ENCODE assay signal across 19 mouse cellular contexts in the genomic region with DNA sequence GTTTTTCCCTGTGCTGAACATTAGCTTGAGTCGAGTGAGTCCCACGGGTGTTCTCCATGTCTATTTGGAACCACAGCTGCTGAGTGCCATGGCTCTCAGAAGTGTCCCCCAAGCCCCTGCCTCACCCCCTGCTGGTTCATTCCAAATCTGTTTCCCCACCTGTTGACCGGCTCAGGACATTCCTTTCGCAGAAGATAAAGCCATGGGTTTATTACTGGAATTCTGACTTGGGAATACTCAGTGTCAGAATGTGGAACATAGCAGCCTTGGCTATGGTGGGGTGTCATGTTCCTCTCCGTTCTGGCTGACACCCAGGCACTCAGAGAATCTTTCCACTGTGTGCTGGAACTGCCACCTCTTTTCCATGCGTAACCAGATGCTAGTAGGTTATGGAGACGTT.
DNase-seq lines count a peak whose midpoint lies in the region; ATAC-seq and TF ChIP-seq lines count a peak whose summit lies in the region.
"Had no signal": no experiment of that assay in that cellular context is flagged by ENCODE, and none has a peak within 500 bp of the region (broad histone marks: within the 10 kb centered on the region; RNA-seq: fewer than 3 reads in every experiment).

No protein-coding gene starts in this region.

- no peaks in the 10 kb centered on the region for H3K4me1 ChIP-seq in lung, embryonic 16.5 days (replicated peaks; ENCODE audit: control insufficient read depth, insufficient read depth, low read length)
- H3K4me1 ChIP-seq in heart, embryonic 15.5 days (replicated peaks): peaks cover 9% of the 10 kb centered on the region
- peaks cover 12% of the 10 kb centered on the region for H3K4me1 ChIP-seq in limb, embryonic 15.5 days
- no peaks in the 10 kb centered on the region for H3K4me1 ChIP-seq in midbrain, embryonic 16.5 days (ENCODE audit: control insufficient read depth, insufficient read depth, low read length)
- H3K4me1 ChIP-seq: forebrain, embryonic 13.5 days; liver, embryonic 12.5 days; midbrain, embryonic 15.5 days; neural tube, embryonic 12.5 days had no signal

- H3K4me3 ChIP-seq in lung, embryonic 16.5 days (ENCODE audit: low read length): no peak overlapping the region
- H3K4me3 ChIP-seq in gastrocnemius, adult 2 months: no peak overlapping the region
- H3K4me3 ChIP-seq in heart, embryonic 15.5 days: no peak overlapping the region
- no peak overlapping the region for H3K4me3 ChIP-seq in limb, embryonic 15.5 days
- no peak overlapping the region for H3K4me3 ChIP-seq in midbrain, embryonic 16.5 days (ENCODE audit: low read depth, low read length)
- H3K4me3 ChIP-seq: embryonic facial prominence, embryonic 13.5 days; forebrain, embryonic 13.5 days; left cerebral cortex, adult 2 months; liver, embryonic 12.5 days; midbrain, embryonic 15.5 days; neural tube, embryonic 12.5 days had no signal

- intact Hi-C loops in gastrocnemius, adult 2 months (cut with DNase I): no loop called here

- H3K27me3 ChIP-seq in lung, embryonic 16.5 days (ENCODE audit: control insufficient read depth, insufficient read depth, low read depth, low read length): no peaks in the 10 kb centered on the region
- H3K27me3 ChIP-seq in heart, embryonic 15.5 days: no peaks in the 10 kb centered on the region
- no peaks in the 10 kb centered on the region for H3K27me3 ChIP-seq in limb, embryonic 15.5 days
- no peaks in the 10 kb centered on the region for H3K27me3 ChIP-seq in midbrain, embryonic 16.5 days (ENCODE audit: control insufficient read depth, insufficient read depth, low read depth, low read length)
- H3K27me3 ChIP-seq: embryonic facial prominence, embryonic 13.5 days; forebrain, embryonic 13.5 days; liver, embryonic 12.5 days; midbrain, embryonic 15.5 days; neural tube, embryonic 12.5 days had no signal

- no peaks in the 10 kb centered on the region for H3K36me3 ChIP-seq in lung, embryonic 16.5 days (ENCODE audit: control insufficient read depth, insufficient read depth, low read length)
- no peaks in the 10 kb centered on the region for H3K36me3 ChIP-seq in heart, embryonic 15.5 days
- H3K36me3 ChIP-seq in limb, embryonic 15.5 days: no peaks in the 10 kb centered on the region
- no peaks in the 10 kb centered on the region for H3K36me3 ChIP-seq in midbrain, embryonic 16.5 days (ENCODE audit: control insufficient read depth, insufficient read depth, low read length)
- H3K36me3 ChIP-seq: embryonic facial prominence, embryonic 13.5 days; G1E; liver, embryonic 12.5 days; midbrain, embryonic 15.5 days; neural tube, embryonic 12.5 days had no signal

- no peaks in the 10 kb centered on the region for H3K9me3 ChIP-seq in lung, embryonic 16.5 days (ENCODE audit: control insufficient read depth, low read length)
- H3K9me3 ChIP-seq in heart, embryonic 15.5 days (replicated peaks): no peaks in the 10 kb centered on the region
- no peaks in the 10 kb centered on the region for H3K9me3 ChIP-seq in limb, embryonic 15.5 days
- no peaks in the 10 kb centered on the region for H3K9me3 ChIP-seq in midbrain, embryonic 16.5 days (replicated peaks; ENCODE audit: control insufficient read depth, low read length, poor library complexity, severe bottlenecking)
- H3K9me3 ChIP-seq: embryonic facial prominence, embryonic 13.5 days; forebrain, embryonic 13.5 days; liver, embryonic 12.5 days; midbrain, embryonic 15.5 days; neural tube, embryonic 12.5 days had no signal

- ATAC-seq in lung, embryonic 16.5 days (ENCODE audit: low read depth): peak; percentile 41; the same call in 1 of the 2 replicates
- peak; percentile 50; the same call in 1 of the 2 replicates for ATAC-seq in heart, embryonic 15.5 days (replicated peaks; ENCODE audit: insufficient number of reproducible peaks, insufficient read depth, low FRiP score, low read depth)
- peak; percentile 92 for ATAC-seq in limb, embryonic 15.5 days (ENCODE audit: insufficient number of reproducible peaks, low FRiP score, low TSS enrichment, low read depth)
- ATAC-seq in midbrain, embryonic 16.5 days: no peak
- ATAC-seq: forebrain, embryonic 13.5 days; liver, embryonic 12.5 days; midbrain, embryonic 15.5 days had no signal

- WGBS in lung, embryonic 16.5 days: 57% methylated on average over 7 of the region's 7 CpGs
- WGBS in heart, embryonic 15.5 days: 37% methylated on average over 7 of the region's 7 CpGs
- WGBS in limb, embryonic 15.5 days: 34% methylated on average over 7 of the region's 7 CpGs
- 75% methylated on average over 7 of the region's 7 CpGs for WGBS in midbrain, embryonic 16.5 days

- no peak for TF ChIP-seq CTCF in gastrocnemius, adult 2 months (IDR thresholded peaks at IDR 0.05)

- no peak for DNase-seq in lung, postnatal 25 days (ENCODE audit: low spot score)
- peak; percentile 64 for DNase-seq in gastrocnemius, adult 2 months
- no peak for DNase-seq in adrenal gland, postnatal 36 days
- DNase-seq in adrenal gland, adult (ENCODE audit: inconsistent age in 2 of 2, low spot score in 1 of 2): no peak
- DNase-seq: adrenal gland, postnatal 25 days; cerebellum, postnatal 25 days; kidney, adult 2 months had no signal

- H3K27ac ChIP-seq in lung, embryonic 16.5 days (ENCODE audit: low read length): no peak overlapping the region
- H3K27ac ChIP-seq in gastrocnemius, adult 2 months: peak overlapping the region; percentile 43
- H3K27ac ChIP-seq in heart, embryonic 15.5 days: peak overlapping the region; percentile 5; the same call in 1 of the 2 replicates
- peak overlapping the region; percentile 71 for H3K27ac ChIP-seq in limb, embryonic 15.5 days
- H3K27ac ChIP-seq in midbrain, embryonic 16.5 days (ENCODE audit: low read length): no peak overlapping the region
- H3K27ac ChIP-seq: embryonic facial prominence, embryonic 13.5 days; forebrain, embryonic 13.5 days; hindbrain, embryonic 14.5 days; left cerebral cortex, adult 2 months; liver, embryonic 12.5 days; midbrain, embryonic 15.5 days; neural tube, embryonic 12.5 days had no signal

- H3K4me2 ChIP-seq in lung, embryonic 16.5 days (ENCODE audit: low read depth, low read length): no peak overlapping the region
- H3K4me2 ChIP-seq in heart, embryonic 15.5 days: no peak overlapping the region
- H3K4me2 ChIP-seq in limb, embryonic 15.5 days: no peak overlapping the region
- no peak overlapping the region for H3K4me2 ChIP-seq in midbrain, embryonic 16.5 days (ENCODE audit: low read length)
- H3K4me2 ChIP-seq: embryonic facial prominence, embryonic 13.5 days; forebrain, embryonic 13.5 days; hindbrain, embryonic 14.5 days; liver, embryonic 12.5 days; midbrain, embryonic 15.5 days; neural tube, embryonic 12.5 days had no signal

- H3K9ac ChIP-seq in lung, embryonic 16.5 days (ENCODE audit: low read length): no peak overlapping the region
- H3K9ac ChIP-seq in heart, embryonic 15.5 days: no peak overlapping the region
- no peak overlapping the region for H3K9ac ChIP-seq in limb, embryonic 15.5 days
- no peak overlapping the region for H3K9ac ChIP-seq in midbrain, embryonic 16.5 days (ENCODE audit: low read depth, low read length)
- H3K9ac ChIP-seq: embryonic facial prominence, embryonic 13.5 days; forebrain, embryonic 13.5 days; hindbrain, embryonic 14.5 days; liver, embryonic 12.5 days; midbrain, embryonic 15.5 days; neural tube, embryonic 12.5 days had no signal

Comparison
In these comparisons a context has a peak if more than half of its experiments do, and no peak if none do; other contexts are left out.
1. H3K27ac ChIP-seq: peak in gastrocnemius, adult 2 months (single experiment), heart, embryonic 15.5 days (single experiment) and limb, embryonic 15.5 days (single experiment); none in lung, embryonic 16.5 days (single experiment) and midbrain, embryonic 16.5 days (single experiment).